Mouse (Mus musculus) adrenal gland, postnatal 10 days (tissue): ENCODE data around the gene Blvrb. TPM values are rescaled to one million over a fixed set of nuclear protein-coding genes. Genes with fewer than 3 reads are reported as not detected.

Experiments
- DNase-seq: peaks from one replicate; pipeline ENCODE4 v3.0.0; 2021; ENCODE audit warnings: mixed read lengths
- total RNA-seq, 2 experiments: library from RNA; stranded (reverse); gene quantifications; 2 replicates each; pipeline ENCODE4 v1.2.3; 2021

Blvrb gene
- total RNA-seq, 2 experiments from 2014 or later: 83.4 TPM

- DNase-seq: peak; percentile 23
Observed at GRCm38 (mm10) chr7:27448421-27449206, 836 bp downstream of the Blvrb start.

DNA sequence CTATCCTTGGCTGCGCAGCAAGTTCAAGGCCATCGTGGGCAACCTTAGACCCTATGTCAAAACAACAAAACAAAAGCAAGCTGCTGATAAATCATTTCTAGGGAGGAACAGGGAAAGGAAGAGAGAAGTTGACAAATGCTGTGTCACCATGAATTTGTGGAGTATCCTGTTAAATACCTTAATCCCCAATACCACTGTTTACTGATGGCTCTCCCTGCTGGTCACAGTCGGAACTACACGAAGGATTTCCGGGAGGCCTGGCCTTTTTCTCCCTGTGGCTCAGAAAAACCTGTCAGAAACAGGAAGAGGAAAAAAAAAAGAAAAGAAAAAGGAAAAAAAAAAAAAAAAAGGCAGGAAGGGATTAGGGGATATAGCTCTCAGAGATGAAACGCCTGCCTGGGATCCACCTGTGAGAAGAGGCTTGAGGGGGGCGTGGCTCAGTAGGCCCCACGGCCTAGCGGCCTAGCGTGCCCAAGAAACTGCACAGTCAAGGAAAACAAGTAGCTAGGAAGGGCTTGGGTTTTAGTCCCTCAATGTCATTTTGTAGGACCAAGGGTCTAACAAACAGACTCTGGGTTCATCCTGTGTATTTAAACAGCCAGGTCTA is 1.6 kb downstream of the Blvrb start:
- DNase-seq: peak; percentile 83

GRCm38 (mm10) chr7:27451359-27451758 is 3.6 kb downstream of the Blvrb start:
- no peak for DNase-seq

- no peak for DNase-seq
Observed at GRCm38 (mm10) chr7:27452206-27452770, 4.5 kb downstream of the Blvrb start.

- DNase-seq: no peak
Observed at GRCm38 (mm10) chr7:27454461-27455121, 6.8 kb downstream of the Blvrb start.

GRCm38 (mm10) chr7:27455273-27455672 is 7.5 kb downstream of the Blvrb start:
- no peak for DNase-seq

DNA sequence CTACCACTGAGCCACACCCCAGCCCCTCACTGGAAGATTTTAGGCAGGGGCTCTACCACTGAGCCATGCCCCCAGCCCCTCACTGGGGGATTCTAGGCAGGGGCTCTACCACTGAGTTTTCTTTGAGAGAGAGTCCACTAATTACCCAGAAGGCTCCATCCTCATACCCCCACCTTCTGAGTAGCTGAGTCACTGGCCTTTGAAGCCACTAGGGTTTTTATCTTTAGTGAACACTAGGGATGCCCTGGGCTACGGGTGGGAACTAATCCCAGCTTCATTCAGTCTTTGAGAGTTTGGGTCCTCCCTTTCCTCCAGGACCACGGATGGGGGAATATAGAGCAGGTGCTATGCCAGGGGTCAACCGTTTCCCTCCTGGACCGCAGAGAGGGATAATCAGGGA is 10.8 kb downstream of the Blvrb start:
- DNase-seq: no peak

DNA sequence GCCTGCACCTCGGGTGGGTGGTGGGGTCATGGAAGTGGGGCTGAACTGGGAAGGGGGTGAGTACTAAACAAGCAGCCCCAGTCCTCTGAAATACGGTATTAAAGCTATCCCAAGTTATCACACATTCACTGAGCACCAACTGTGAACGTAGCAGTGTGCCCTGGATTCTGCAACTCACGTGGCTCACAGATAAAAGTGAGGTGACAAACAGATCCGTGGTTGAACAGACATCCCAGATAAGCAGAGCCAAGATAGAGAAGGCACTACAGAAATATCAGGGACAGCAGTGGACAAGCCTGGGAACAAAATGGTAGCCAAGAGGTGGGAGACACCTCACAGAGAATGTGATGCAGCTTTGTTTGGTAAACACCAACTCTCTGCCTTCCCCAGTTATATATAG is 11.9 kb downstream of the Blvrb start:
- DNase-seq: no peak

DNA sequence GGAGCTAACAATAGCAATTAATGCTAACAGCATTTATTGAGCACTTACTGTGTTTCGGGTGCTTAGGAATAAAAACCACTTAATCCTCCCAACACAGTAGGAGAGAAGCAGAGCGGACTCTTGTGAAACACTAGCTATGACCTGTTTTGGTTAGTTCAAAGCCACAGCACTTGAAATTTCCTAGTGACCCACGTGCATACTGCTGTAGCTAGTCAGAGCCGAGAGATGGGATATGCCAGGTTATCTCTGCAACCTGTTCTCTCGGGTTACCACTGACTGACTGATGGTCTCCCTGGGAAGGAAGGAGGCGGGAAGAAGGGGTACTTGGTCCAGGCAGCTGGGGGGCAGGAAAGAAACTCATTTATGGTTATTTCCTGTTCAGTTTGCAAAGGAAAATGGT is 12.7 kb downstream of the Blvrb start:
- no peak for DNase-seq

DNA sequence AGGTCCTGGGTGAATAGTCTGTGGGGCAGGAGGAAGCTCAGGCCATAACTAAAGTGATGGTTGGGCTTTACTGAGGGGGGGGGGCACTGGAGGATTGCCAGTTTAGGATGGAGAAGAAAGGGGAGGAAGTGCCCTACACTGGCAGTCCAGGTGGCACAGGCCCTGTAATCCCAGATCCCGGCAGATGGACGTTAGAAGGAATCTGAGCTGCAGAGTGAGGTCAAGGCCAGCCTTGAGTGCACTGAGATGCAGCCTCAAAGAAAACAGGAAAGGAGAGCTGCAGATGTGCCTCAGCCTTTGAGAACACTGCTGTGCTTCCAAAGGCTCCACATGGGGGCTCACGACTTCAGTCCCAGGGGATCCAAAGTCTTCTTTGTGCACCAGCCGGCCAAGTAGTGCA is 19.9 kb downstream of the Blvrb start:
- DNase-seq: no peak

DNA sequence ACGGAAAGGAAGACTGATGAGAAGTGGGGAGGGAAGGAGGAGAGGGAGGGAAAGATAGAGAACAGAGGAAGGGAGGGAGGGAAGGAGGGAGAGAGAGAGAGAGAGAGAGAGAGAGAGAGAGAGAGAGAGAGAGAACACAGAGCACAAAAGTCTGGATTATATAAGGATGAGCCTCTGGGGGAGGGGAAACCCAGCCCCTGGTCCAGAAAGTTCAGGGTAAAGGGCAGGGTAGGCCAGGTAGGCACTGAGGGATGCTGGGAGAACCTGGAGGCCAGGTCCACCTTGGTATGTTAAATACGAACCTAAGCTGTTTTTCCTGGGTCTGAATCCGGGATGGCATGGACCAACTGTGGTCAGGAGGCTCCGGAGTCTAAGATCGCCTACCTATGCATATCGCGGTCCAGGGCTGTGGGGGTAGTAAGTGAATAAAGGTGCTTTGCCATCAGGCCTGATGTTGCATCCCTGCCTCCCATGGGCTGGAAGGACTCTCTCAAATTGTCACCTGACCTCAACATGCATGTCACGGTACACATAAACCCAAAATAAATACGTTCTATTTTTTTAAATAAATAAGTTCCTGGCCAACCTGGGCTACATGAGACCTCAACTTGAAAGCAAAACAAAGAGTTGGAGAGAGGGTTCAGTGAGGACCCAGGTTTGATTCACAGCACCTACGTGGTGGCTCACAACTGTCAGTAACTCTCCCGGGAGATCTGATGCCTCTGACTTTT is 23.8 kb downstream of the Blvrb start:
- no peak for DNase-seq

DNA sequence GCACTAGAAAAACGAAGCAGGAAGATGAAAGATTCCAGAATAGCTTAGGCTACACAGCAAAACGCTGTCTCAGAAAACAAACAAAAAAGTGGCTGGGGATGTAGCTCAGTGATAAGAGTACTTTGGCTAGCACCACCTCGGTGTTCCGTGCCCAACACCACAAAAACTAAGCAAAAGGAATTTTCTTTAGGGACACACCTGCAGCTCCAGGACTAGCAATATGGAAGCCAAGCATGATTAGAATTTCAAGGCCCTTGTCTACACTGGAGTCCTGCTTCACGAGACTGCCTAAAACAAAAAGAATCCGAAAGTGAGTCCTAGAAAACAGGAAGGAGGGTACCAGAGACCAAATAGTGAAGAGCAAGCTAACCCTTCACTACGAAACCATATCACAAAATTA is 24.8 kb downstream of the Blvrb start:
- DNase-seq: no peak

GRCm38 (mm10) chr7:27473156-27473834 is 25.5 kb downstream of the Blvrb start, which contains the start of gene Sertad3:
Gene Sertad3, plus strand, starts transcription at chr7:27473768.
- DNase-seq: peak; percentile 100

- DNase-seq: no peak
Observed at GRCm38 (mm10) chr7:27473835-27474489, 26.2 kb downstream of the Blvrb start.

DNA sequence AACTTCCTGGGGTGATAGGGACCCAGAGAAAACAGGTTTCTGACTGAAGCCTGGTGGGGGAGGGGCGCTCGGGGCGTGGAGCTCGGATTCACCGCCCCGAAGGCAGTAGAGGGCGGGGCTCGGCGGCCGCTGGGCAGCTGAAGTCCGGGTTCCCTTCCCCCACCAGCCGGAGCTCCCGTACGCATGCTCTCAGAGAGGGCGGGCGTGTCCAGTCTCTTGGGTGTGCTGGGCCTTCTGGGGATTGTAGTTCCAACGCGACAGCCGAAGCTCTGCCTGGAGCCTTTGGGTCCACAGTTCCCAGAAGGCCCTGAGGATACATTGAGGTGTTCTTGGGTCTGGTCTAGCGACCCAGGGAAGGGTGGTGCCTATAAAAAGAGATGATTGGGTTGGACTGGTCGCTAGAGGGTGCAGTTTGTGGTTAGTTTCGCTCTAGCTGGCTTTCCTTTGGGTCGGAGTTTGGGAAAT is 26.7 kb downstream of the Blvrb start:
- DNase-seq: peak; percentile 99

DNA sequence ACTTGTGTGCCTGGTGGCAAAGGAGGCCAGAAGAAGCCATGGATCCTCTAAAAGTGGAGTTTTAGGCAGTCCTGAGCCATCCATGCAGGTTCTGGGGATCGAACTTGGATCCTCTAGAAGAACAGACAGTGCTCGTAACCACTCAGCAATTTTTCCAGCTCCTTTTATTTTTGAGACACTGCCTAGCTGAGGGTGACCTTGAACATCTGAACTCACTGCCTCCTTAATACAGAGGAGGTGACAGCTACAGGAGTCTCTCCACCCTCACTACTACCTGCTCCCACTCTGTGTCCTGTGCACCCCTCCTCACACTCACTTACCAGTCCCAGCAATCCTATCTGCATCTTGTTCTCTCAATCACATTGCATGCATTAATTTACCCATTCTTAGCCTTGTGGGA is 27.8 kb downstream of the Blvrb start:
- DNase-seq: no peak

DNA sequence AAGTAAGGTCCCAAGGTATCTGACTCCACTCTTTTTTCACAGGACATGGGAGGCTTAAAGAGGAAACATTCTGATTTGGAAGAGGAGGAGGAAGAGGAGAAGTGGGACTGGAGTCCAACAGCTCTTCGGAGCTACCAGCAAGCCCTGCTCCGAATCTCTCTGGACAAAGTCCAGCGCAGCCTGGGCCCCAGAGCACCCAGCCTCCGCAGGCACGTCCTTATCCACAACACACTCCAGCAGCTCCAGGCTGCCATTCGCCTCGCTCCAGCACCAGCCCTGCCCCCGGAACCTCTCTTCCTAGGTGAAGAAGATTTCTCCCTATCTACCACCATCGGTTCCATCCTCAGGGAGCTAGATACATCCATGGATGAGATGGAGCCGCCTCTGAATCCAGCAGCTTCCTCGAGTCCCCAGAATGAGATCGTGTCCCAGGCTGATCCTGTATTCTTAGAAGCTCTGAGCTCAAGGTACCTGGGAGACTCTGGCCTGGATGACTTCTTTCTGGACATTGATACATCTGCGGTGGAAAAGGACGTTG is 28.4 kb downstream of the Blvrb start:
- DNase-seq: no peak

- DNase-seq: no peak
Observed at GRCm38 (mm10) chr7:27478561-27478960, 30.8 kb downstream of the Blvrb start.

- no peak for DNase-seq
Observed at GRCm38 (mm10) chr7:27479750-27480149, 32.0 kb downstream of the Blvrb start.

DNA sequence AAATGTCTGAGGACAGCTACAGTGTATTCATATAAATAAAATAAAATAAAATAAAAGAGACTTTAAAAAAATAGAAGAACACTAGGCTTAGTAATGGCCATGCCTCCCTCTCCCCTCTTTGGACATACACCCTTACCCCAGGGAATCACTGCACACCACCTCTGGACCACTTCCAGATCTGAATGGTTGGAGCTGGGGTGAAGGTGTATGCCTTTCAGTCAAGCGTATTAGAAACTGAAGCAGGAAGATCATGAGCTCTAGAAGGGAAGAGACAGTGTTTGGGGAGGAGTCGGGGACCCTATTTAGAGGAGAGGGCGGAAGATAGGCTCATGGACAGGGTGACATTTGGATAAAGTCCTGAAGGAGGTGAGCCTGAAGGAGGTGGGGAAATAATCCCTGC is 32.7 kb downstream of the Blvrb start:
- DNase-seq: peak; percentile 6
